Mouse (Mus musculus): ENCODE data around the gene Bhlhe23. TPM values are rescaled to one million over a fixed set of nuclear protein-coding genes. Genes with fewer than 3 reads are reported as not detected.

Bhlhe23 gene
- total RNA-seq (2014; fragmentation: Nextera tagmentation) (not detected in 2 replicates), total RNA-seq (2017) (not detected in 2 replicates)

GRCm38 (mm10) chr2:180776793-180777192, at the start of gene Bhlhe23:
Gene Bhlhe23 (minus strand): TSS chr2:180776900.
- no peak for ATAC-seq (replicated peaks; ENCODE audit: low FRiP score, low TSS enrichment, poor library complexity, severe bottlenecking)

GRCm38 (mm10) chr2:180825147-180825941, 48.6 kb upstream of the Bhlhe23 start:
- ATAC-seq (replicated peaks; ENCODE audit: low FRiP score, low TSS enrichment, poor library complexity, severe bottlenecking), result no peak

GRCm38 (mm10) chr2:180824724-180825123, 48.0 kb upstream of the Bhlhe23 start:
- no peak for ATAC-seq (replicated peaks; ENCODE audit: low FRiP score, low TSS enrichment, poor library complexity, severe bottlenecking)

GRCm38 (mm10) chr2:180824061-180824460, 47.4 kb upstream of the Bhlhe23 start:
- ATAC-seq (replicated peaks; ENCODE audit: low FRiP score, low TSS enrichment, poor library complexity, severe bottlenecking), result no peak

GRCm38 (mm10) chr2:180822476-180822875, 45.8 kb upstream of the Bhlhe23 start:
- peak; percentile 73; the same call in 1 of the 2 replicates for ATAC-seq (replicated peaks; ENCODE audit: low FRiP score, low TSS enrichment, poor library complexity, severe bottlenecking)

GRCm38 (mm10) chr2:180819504-180819903, 42.8 kb upstream of the Bhlhe23 start:
- ATAC-seq (replicated peaks; ENCODE audit: low FRiP score, low TSS enrichment, poor library complexity, severe bottlenecking), result no peak

- ATAC-seq (replicated peaks; ENCODE audit: low FRiP score, low TSS enrichment, poor library complexity, severe bottlenecking), result no peak
Observed at GRCm38 (mm10) chr2:180816440-180817065, 39.9 kb upstream of the Bhlhe23 start.

- ATAC-seq (replicated peaks; ENCODE audit: low FRiP score, low TSS enrichment, poor library complexity, severe bottlenecking), result no peak
Observed at GRCm38 (mm10) chr2:180813982-180814568, 37.4 kb upstream of the Bhlhe23 start.

- no peak for ATAC-seq (replicated peaks; ENCODE audit: low FRiP score, low TSS enrichment, poor library complexity, severe bottlenecking)
Observed at GRCm38 (mm10) chr2:180811002-180811401, 34.3 kb upstream of the Bhlhe23 start.

GRCm38 (mm10) chr2:180809510-180809909, 32.8 kb upstream of the Bhlhe23 start:
- no peak for ATAC-seq (replicated peaks; ENCODE audit: low FRiP score, low TSS enrichment, poor library complexity, severe bottlenecking)

- no peak for ATAC-seq (replicated peaks; ENCODE audit: low FRiP score, low TSS enrichment, poor library complexity, severe bottlenecking)
Observed at GRCm38 (mm10) chr2:180805966-180806365, 29.3 kb upstream of the Bhlhe23 start.

GRCm38 (mm10) chr2:180796008-180796407, 19.3 kb upstream of the Bhlhe23 start:
- ATAC-seq (replicated peaks; ENCODE audit: low FRiP score, low TSS enrichment, poor library complexity, severe bottlenecking), result no peak

GRCm38 (mm10) chr2:180795597-180795996, 18.9 kb upstream of the Bhlhe23 start:
- ATAC-seq (replicated peaks; ENCODE audit: low FRiP score, low TSS enrichment, poor library complexity, severe bottlenecking), result no peak

- ATAC-seq (replicated peaks; ENCODE audit: low FRiP score, low TSS enrichment, poor library complexity, severe bottlenecking), result no peak
Observed at GRCm38 (mm10) chr2:180794422-180794821, 17.7 kb upstream of the Bhlhe23 start.

- peak; percentile 45; the same call in 1 of the 2 replicates for ATAC-seq (replicated peaks; ENCODE audit: low FRiP score, low TSS enrichment, poor library complexity, severe bottlenecking)
Observed at GRCm38 (mm10) chr2:180791674-180792073, 15.0 kb upstream of the Bhlhe23 start.

- ATAC-seq (replicated peaks; ENCODE audit: low FRiP score, low TSS enrichment, poor library complexity, severe bottlenecking), result no peak
Observed at GRCm38 (mm10) chr2:180788843-180789242, 12.1 kb upstream of the Bhlhe23 start.

GRCm38 (mm10) chr2:180788386-180788785, 11.7 kb upstream of the Bhlhe23 start:
- ATAC-seq (replicated peaks; ENCODE audit: low FRiP score, low TSS enrichment, poor library complexity, severe bottlenecking), result no peak

- no peak for ATAC-seq (replicated peaks; ENCODE audit: low FRiP score, low TSS enrichment, poor library complexity, severe bottlenecking)
Observed at GRCm38 (mm10) chr2:180787566-180788232, 11.0 kb upstream of the Bhlhe23 start.

- 0 out of 2 replicates have a peak, but pooled peaks have one; percentile 57 for ATAC-seq (replicated peaks; ENCODE audit: low FRiP score, low TSS enrichment, poor library complexity, severe bottlenecking)
Observed at GRCm38 (mm10) chr2:180786732-180787131, 10.0 kb upstream of the Bhlhe23 start.

- no peak for ATAC-seq (replicated peaks; ENCODE audit: low FRiP score, low TSS enrichment, poor library complexity, severe bottlenecking)
Observed at GRCm38 (mm10) chr2:180780282-180780681, 3.6 kb upstream of the Bhlhe23 start.
